Mouse (Mus musculus) T-helper 2 cell (primary cell): ENCODE data around the gene C1qtnf2.

Experiments
- in situ Hi-C: fragments of 300-600 bp; cut with MboI, MseI; formaldehyde crosslinking; loops from one replicate; pipeline ENCODE4 v1.15.1; 2025; ENCODE audit warnings: high pct_unique_total_duplicates

Gene C1qtnf2

DNA sequence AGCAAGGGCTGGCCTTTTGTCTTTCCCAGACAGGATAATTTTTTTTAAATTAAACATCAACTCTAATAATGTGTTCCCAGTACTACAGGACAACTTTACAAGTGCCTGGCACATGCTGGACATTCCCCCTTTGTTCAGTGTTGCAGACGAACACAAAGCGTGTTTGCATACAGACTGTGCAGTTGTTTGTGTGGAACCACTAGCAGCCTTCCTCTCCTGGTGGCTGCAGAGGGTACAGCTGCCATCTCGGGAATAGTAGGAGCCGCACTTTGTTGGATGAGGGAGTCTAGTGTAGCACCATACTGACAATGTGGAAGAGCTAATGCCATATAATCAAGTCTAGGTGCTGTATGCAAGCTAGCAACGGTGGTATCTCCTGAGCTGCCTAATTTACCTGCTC lies 57.5 kb downstream of the C1qtnf2 start:
- in situ Hi-C loops, result no loop called here

DNA sequence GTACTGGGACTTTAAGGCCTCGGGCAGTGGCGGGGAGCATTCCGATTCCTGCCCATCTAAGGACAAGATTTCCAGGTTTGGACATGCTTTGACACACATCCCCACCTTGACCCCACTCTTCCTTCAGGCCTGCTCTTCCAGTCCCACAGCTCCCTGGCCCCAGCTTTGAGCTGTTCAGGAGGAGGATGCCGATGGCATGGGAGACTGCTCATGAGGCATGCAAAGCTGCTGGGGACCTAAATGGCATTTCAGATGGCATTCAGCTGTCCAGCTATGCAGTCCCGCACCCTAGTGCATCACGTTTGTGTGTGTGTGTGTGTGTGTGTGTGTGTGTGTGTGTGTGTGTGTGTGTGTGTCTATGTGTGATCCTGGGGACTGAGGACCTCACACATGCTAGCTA lies 63.0 kb downstream of the C1qtnf2 start:
- in situ Hi-C loops, result no loop called here

GRCm38 (mm10) chr11:43539863-43540262 lies 65.8 kb downstream of the C1qtnf2 start:
- in situ Hi-C loops, result no loop called here
